Mouse (Mus musculus): ENCODE results near the gene Ndufs4. TPM values are rescaled to one million over a fixed set of nuclear protein-coding genes. Genes with fewer than 3 reads are reported as not detected.

Ndufs4 gene
- polyA plus RNA-seq (2014; fragmentation: Nextera tagmentation; extraction: Ambion mirVana): 389 and 403 TPM in 2 replicates

GRCm38 (mm10) chr13:114388211-114388965, at the start of gene Ndufs4:
Gene Ndufs4 (minus strand): TSS chr13:114388258.
- no peaks in the 10 kb centered on the region for H3K27me3 ChIP-seq (ENCODE audit: control insufficient read depth, insufficient read depth, low read length)
- no peak for ATAC-seq (replicated peaks; ENCODE audit: insufficient number of reproducible peaks, low FRiP score, low TSS enrichment)
- peak within 1 kb of the TSS; percentile 82 for H3K27ac ChIP-seq (ENCODE audit: low read depth, low read length)
- peaks cover 8% of the 10 kb centered on the region; the same call in 1 of the 2 replicates for H3K4me1 ChIP-seq (ENCODE audit: control insufficient read depth, insufficient read depth, low read length)
- H3K9ac ChIP-seq (ENCODE audit: low read depth, low read length): peak within 1 kb of the TSS; percentile 95
- peak within 1 kb of the TSS; percentile 98 for H3K4me3 ChIP-seq (ENCODE audit: low read depth, low read length)
- no peaks in the 10 kb centered on the region for H3K9me3 ChIP-seq (replicated peaks; ENCODE audit: control insufficient read depth, low read length)
- 40% methylated on average over 13 of the region's 13 CpGs for WGBS (ENCODE audit: insufficient replicate concordance)
- H3K36me3 ChIP-seq (ENCODE audit: control insufficient read depth, insufficient read depth, low read length): no peaks in the 10 kb centered on the region
- peak within 1 kb of the TSS; percentile 83 for H3K4me2 ChIP-seq

DNA sequence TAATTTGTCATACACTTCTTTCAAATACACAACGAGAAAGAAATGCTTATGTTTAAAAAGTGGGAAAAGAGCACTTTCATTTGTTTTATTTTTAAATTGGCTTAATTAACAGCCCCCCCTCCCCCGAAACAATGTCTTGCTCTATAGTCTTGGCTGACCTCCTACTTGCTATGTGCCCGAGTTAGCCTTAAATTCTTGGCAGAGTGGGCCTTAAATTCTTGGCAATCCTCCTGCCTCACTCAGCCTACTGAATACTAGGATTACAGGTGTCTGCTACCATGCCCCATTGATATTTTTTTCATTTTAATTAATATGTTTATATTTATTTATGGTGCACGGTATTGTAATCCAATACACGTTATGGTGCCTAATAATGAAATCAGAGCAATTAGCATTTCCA, 44.4 kb upstream of the Ndufs4 start:
- Histone ChIP-seq H3K4me2 (no peak overlapping the region), H3K4me1 (ENCODE audit: control insufficient read depth, insufficient read depth, low read length) (no peaks in the 10 kb centered on the region), H3K27me3 (ENCODE audit: control insufficient read depth, insufficient read depth, low read length) (no peaks in the 10 kb centered on the region), H3K36me3 (ENCODE audit: control insufficient read depth, insufficient read depth, low read length) (no peaks in the 10 kb centered on the region), H3K27ac (ENCODE audit: low read depth, low read length) (no peak overlapping the region), H3K4me3 (ENCODE audit: low read depth, low read length) (no peak overlapping the region), H3K9ac (ENCODE audit: low read depth, low read length) (no peak overlapping the region), H3K9me3 (replicated peaks; ENCODE audit: control insufficient read depth, low read length) (no peaks in the 10 kb centered on the region)
- WGBS (ENCODE audit: insufficient replicate concordance): 85% methylated on average over 5 of the region's 5 CpGs
- no peak for ATAC-seq (replicated peaks; ENCODE audit: insufficient number of reproducible peaks, low FRiP score, low TSS enrichment)

DNA sequence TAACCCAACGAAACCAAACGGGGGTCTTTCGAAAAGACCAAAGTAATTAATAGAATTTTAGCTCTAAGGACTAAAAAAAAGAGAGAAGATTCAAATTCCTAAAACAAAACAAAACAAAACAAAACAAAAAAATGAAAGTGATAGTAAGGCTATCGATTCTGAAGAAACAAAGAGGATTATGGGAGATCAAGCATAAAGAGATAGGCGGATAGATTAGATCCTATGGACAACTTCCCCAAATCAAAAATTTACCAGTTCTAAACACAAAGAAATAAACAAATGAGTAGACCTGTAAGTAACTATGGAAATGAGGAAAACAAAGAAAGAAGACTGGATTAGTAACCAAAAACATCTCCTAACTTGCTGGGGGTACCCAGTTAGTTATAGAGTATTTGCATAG, 37.2 kb upstream of the Ndufs4 start:
- no peaks in the 10 kb centered on the region for H3K27me3 ChIP-seq (ENCODE audit: control insufficient read depth, insufficient read depth, low read length)

DNA sequence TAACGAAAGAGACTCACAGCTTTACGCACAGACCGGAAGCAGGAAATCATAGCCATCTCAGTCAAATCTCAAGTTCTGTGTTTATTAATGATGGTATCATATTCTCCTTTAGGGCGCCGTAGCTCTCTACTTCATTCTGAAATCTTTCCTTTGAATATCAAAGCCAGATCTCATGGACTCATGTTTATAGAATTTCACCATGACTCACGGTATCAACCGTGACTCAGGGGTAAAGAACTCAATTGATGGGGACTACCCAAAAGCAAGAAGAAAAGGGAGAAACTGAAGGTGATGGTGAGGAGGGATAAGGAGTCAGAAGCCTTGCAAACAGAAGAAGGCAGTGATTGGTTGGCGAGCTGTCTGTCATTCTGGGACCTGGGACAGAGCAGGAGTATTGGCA, 32.2 kb upstream of the Ndufs4 start:
- WGBS (ENCODE audit: insufficient replicate concordance): 77% methylated on average over 8 of the region's 8 CpGs
- no peak overlapping the region for H3K4me2 ChIP-seq

More for the DNA sequence above, 37.2 kb upstream of the Ndufs4 start:
- H3K4me2 ChIP-seq: no peak overlapping the region
- no peak overlapping the region for H3K27ac ChIP-seq (ENCODE audit: low read depth, low read length)
- WGBS (ENCODE audit: insufficient replicate concordance): 90% methylated on average over 5 of the region's 5 CpGs
- no peak for ATAC-seq (replicated peaks; ENCODE audit: insufficient number of reproducible peaks, low FRiP score, low TSS enrichment)
- H3K4me1 ChIP-seq (ENCODE audit: control insufficient read depth, insufficient read depth, low read length): no peaks in the 10 kb centered on the region
- no peak overlapping the region for H3K9ac ChIP-seq (ENCODE audit: low read depth, low read length)
- H3K36me3 ChIP-seq (ENCODE audit: control insufficient read depth, insufficient read depth, low read length): no peaks in the 10 kb centered on the region
- H3K9me3 ChIP-seq (replicated peaks; ENCODE audit: control insufficient read depth, low read length): 0 out of 2 replicates have a peak, but pooled peaks cover 2% of the 10 kb centered on the region
- H3K4me3 ChIP-seq (ENCODE audit: low read depth, low read length): no peak overlapping the region

DNA sequence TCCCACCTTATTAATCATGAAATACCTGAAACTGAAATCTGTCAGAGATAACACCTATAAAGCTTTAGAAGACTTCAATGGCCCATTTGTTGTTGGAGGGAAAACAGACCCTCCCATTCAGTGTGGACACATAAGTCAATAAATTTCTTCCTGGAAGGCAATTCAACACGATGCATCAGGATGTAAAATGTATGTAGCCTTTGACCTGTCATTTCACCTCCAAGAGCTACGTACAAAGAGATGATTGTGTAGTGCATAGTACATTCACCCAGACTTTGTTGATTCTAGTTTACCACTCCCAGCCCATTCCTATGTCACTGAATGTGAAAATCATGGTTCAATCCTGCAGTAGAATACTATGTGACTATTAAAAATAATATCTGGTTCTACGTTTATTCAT, 31.3 kb upstream of the Ndufs4 start:
- H3K4me2 ChIP-seq: no peak overlapping the region
- no peaks in the 10 kb centered on the region for H3K27me3 ChIP-seq (ENCODE audit: control insufficient read depth, insufficient read depth, low read length)
- 77% methylated on average over 3 of the region's 3 CpGs for WGBS (ENCODE audit: insufficient replicate concordance)
- H3K27ac ChIP-seq (ENCODE audit: low read depth, low read length): no peak overlapping the region
- no peaks in the 10 kb centered on the region for H3K4me1 ChIP-seq (ENCODE audit: control insufficient read depth, insufficient read depth, low read length)
- no peak overlapping the region for H3K4me3 ChIP-seq (ENCODE audit: low read depth, low read length)
- ATAC-seq (replicated peaks; ENCODE audit: insufficient number of reproducible peaks, low FRiP score, low TSS enrichment): no peak
- 0 out of 2 replicates have a peak, but pooled peaks cover 2% of the 10 kb centered on the region for H3K9me3 ChIP-seq (replicated peaks; ENCODE audit: control insufficient read depth, low read length)
- H3K36me3 ChIP-seq (ENCODE audit: control insufficient read depth, insufficient read depth, low read length): no peaks in the 10 kb centered on the region
- no peak overlapping the region for H3K9ac ChIP-seq (ENCODE audit: low read depth, low read length)

More for the DNA sequence above, 32.2 kb upstream of the Ndufs4 start:
- H3K9ac ChIP-seq (ENCODE audit: low read depth, low read length): no peak overlapping the region
- H3K9me3 ChIP-seq (replicated peaks; ENCODE audit: control insufficient read depth, low read length): 0 out of 2 replicates have a peak, but pooled peaks cover 2% of the 10 kb centered on the region
- no peak overlapping the region for H3K4me3 ChIP-seq (ENCODE audit: low read depth, low read length)
- H3K36me3 ChIP-seq (ENCODE audit: control insufficient read depth, insufficient read depth, low read length): no peaks in the 10 kb centered on the region
- no peaks in the 10 kb centered on the region for H3K4me1 ChIP-seq (ENCODE audit: control insufficient read depth, insufficient read depth, low read length)
- H3K27ac ChIP-seq (ENCODE audit: low read depth, low read length): no peak overlapping the region
- no peak for ATAC-seq (replicated peaks; ENCODE audit: insufficient number of reproducible peaks, low FRiP score, low TSS enrichment)
- H3K27me3 ChIP-seq (ENCODE audit: control insufficient read depth, insufficient read depth, low read length): no peaks in the 10 kb centered on the region

DNA sequence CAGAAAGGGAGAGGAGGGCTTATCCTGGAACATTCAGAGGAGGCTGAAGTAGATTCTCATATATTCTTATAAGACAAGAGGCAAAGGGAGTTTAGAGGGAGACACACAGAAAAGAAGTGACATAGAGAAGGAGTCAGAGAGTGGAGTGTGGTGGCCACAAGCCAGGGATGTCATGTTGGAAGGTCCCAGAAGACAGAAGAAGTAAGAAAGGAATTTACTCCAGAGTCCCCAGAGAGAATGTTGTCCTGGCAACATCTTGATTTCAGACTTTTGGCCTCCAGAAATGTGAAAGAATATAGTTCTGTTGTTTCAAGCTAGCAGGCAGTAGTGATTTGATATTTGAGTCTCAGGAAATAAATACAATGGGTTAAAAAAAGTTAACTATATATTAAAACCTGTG, 24.3 kb upstream of the Ndufs4 start:
- H3K4me2 ChIP-seq: no peak overlapping the region
- H3K27me3 ChIP-seq (ENCODE audit: control insufficient read depth, insufficient read depth, low read length): no peaks in the 10 kb centered on the region
- H3K9ac ChIP-seq (ENCODE audit: low read depth, low read length): no peak overlapping the region
- H3K27ac ChIP-seq (ENCODE audit: low read depth, low read length): no peak overlapping the region
- H3K9me3 ChIP-seq (replicated peaks; ENCODE audit: control insufficient read depth, low read length): no peaks in the 10 kb centered on the region
- H3K36me3 ChIP-seq (ENCODE audit: control insufficient read depth, insufficient read depth, low read length): no peaks in the 10 kb centered on the region
- no peak for ATAC-seq (replicated peaks; ENCODE audit: insufficient number of reproducible peaks, low FRiP score, low TSS enrichment)
- no peaks in the 10 kb centered on the region for H3K4me1 ChIP-seq (ENCODE audit: control insufficient read depth, insufficient read depth, low read length)
- no peak overlapping the region for H3K4me3 ChIP-seq (ENCODE audit: low read depth, low read length)

GRCm38 (mm10) chr13:114406866-114407265, 18.8 kb upstream of the Ndufs4 start:
- WGBS (ENCODE audit: insufficient replicate concordance): 14% methylated on average over 5 of the region's 5 CpGs

GRCm38 (mm10) chr13:114406424-114406823, 18.4 kb upstream of the Ndufs4 start:
- H3K9me3 ChIP-seq (replicated peaks; ENCODE audit: control insufficient read depth, low read length): no peaks in the 10 kb centered on the region
- WGBS (ENCODE audit: insufficient replicate concordance): 18% methylated on average over 5 of the region's 5 CpGs

More at GRCm38 (mm10) chr13:114406866-114407265, 18.8 kb upstream of the Ndufs4 start:
- H3K27me3 ChIP-seq (ENCODE audit: control insufficient read depth, insufficient read depth, low read length): no peaks in the 10 kb centered on the region
- H3K4me1 ChIP-seq (ENCODE audit: control insufficient read depth, insufficient read depth, low read length): no peaks in the 10 kb centered on the region
- no peak overlapping the region for H3K27ac ChIP-seq (ENCODE audit: low read depth, low read length)
- H3K4me3 ChIP-seq (ENCODE audit: low read depth, low read length): no peak overlapping the region
- no peaks in the 10 kb centered on the region for H3K9me3 ChIP-seq (replicated peaks; ENCODE audit: control insufficient read depth, low read length)
- no peak overlapping the region for H3K4me2 ChIP-seq
- H3K9ac ChIP-seq (ENCODE audit: low read depth, low read length): no peak overlapping the region
- ATAC-seq (replicated peaks; ENCODE audit: insufficient number of reproducible peaks, low FRiP score, low TSS enrichment): no peak
- H3K36me3 ChIP-seq (ENCODE audit: control insufficient read depth, insufficient read depth, low read length): no peaks in the 10 kb centered on the region

More at GRCm38 (mm10) chr13:114406424-114406823, 18.4 kb upstream of the Ndufs4 start:
- Histone ChIP-seq H3K36me3 (ENCODE audit: control insufficient read depth, insufficient read depth, low read length) (no peaks in the 10 kb centered on the region), H3K4me1 (ENCODE audit: control insufficient read depth, insufficient read depth, low read length) (no peaks in the 10 kb centered on the region), H3K27ac (ENCODE audit: low read depth, low read length) (no peak overlapping the region), H3K9ac (ENCODE audit: low read depth, low read length) (no peak overlapping the region), H3K4me3 (ENCODE audit: low read depth, low read length) (no peak overlapping the region), H3K27me3 (ENCODE audit: control insufficient read depth, insufficient read depth, low read length) (no peaks in the 10 kb centered on the region), H3K4me2 (no peak overlapping the region)
- ATAC-seq (replicated peaks; ENCODE audit: insufficient number of reproducible peaks, low FRiP score, low TSS enrichment): no peak

All from heart, embryonic 11.5 days (tissue).